Mouse (Mus musculus): ENCODE measurements around the gene Nr2f6. TPM values are rescaled to one million over a fixed set of nuclear protein-coding genes. Genes with fewer than 3 reads are reported as not detected.
A peak's percentile ranks its signal among the peaks of the same experiment; 100 is the strongest.

Gene Nr2f6
- total and polyA plus RNA-seq, 2 experiments from 2014 or later, result 26.0 to 63.9 TPM

- Histone ChIP-seq H3K9me3 (ENCODE audit: low read length) (no peaks in the 10 kb centered on the region), H3K27ac (ENCODE audit: low read depth, low read length) (no peak within 1 kb of the TSS)
- WGBS, result 17% methylated on average over 33 of the region's 33 CpGs
Observed at GRCm38 (mm10) chr8:71405401-71406098, 23.8 kb upstream of the Nr2f6 start, which contains the start of gene Ankle1. Gene Ankle1, plus strand, starts transcription at chr8:71406010.

DNA sequence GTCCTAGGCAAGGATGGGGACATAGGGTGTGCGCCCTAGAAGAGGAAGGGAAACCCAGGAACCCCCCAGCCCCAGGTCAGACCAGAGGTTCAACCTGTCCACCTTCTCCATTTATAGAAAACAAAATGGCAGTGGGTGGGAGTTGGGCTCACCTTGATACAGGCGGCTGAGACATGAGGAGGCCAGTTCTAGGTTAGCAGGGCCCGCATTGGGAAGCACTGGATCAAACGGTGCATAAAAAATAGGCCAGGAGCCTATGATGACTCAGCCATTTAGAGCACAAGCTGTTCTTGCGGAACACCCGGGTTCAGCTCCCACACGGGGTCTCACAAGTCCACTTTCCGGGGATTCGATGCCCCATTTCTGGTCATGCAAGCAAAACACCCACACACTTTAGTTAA, 23.2 kb upstream of the Nr2f6 start:
- Histone ChIP-seq H3K4me3 (ENCODE audit: low read depth, low read length) (no peak overlapping the region), H3K4me1 (ENCODE audit: insufficient read depth) (peaks cover 6% of the 10 kb centered on the region; the same call in 1 of the 2 replicates), H3K27ac (ENCODE audit: low read depth, low read length) (no peak overlapping the region), H3K27me3 (ENCODE audit: insufficient read depth, low read length) (no peaks in the 10 kb centered on the region), H3K36me3 (ENCODE audit: insufficient read depth) (peaks cover 3% of the 10 kb centered on the region), H3K9ac (no peak overlapping the region), H3K4me2 (ENCODE audit: low read depth) (no peak overlapping the region), H3K9me3 (ENCODE audit: low read length) (no peaks in the 10 kb centered on the region)
- 83% methylated on average over 9 of the region's 9 CpGs for WGBS
- ATAC-seq (no peak), DNase-seq (no peak)
- no peak for TF ChIP-seq CTCF (IDR thresholded peaks at IDR 0.05; ENCODE audit: low read depth)

More at GRCm38 (mm10) chr8:71405401-71406098, 23.8 kb upstream of the Nr2f6 start, which contains the start of gene Ankle1:
- peak within 1 kb of the TSS; percentile 33 for H3K9ac ChIP-seq
- H3K4me2 ChIP-seq (ENCODE audit: low read depth), result peak within 1 kb of the TSS; percentile 93
- TF ChIP-seq CTCF (IDR thresholded peaks at IDR 0.05; ENCODE audit: low read depth), result peak; percentile 81
- H3K36me3 ChIP-seq (ENCODE audit: insufficient read depth), result peaks cover 3% of the 10 kb centered on the region
- H3K4me3 ChIP-seq (ENCODE audit: low read depth, low read length), result peak within 1 kb of the TSS; percentile 37
- peaks cover 6% of the 10 kb centered on the region; the same call in 1 of the 2 replicates for H3K4me1 ChIP-seq (ENCODE audit: insufficient read depth)
- peak; percentile 94 for DNase-seq
- H3K27me3 ChIP-seq (ENCODE audit: insufficient read depth, low read length), result no peaks in the 10 kb centered on the region
- ATAC-seq, result peak; percentile 95

DNA sequence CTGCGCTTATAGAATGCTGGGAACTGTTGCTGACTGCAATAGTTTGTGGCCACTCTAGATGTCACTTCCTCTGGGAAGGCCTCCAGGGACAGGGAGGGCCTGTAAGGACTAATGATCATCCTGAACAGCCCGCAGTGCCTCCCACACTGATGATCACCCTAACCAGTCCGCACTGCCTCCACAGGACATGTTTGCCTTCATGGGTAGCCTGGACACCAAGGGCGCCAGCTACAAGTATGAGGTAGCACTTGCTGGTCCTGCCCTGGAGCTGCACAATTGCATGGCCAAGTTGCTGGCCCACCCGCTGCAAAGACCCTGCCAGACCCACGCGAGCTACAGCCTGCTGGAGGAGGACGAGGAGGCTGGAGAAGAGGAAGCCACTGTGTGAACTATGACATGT, 22.3 kb upstream of the Nr2f6 start:
- TF ChIP-seq CTCF (IDR thresholded peaks at IDR 0.05; ENCODE audit: low read depth), result no peak
- Histone ChIP-seq H3K9ac (no peak overlapping the region), H3K27ac (ENCODE audit: low read depth, low read length) (no peak overlapping the region), H3K27me3 (ENCODE audit: insufficient read depth, low read length) (no peaks in the 10 kb centered on the region), H3K9me3 (ENCODE audit: low read length) (no peaks in the 10 kb centered on the region), H3K4me3 (ENCODE audit: low read depth, low read length) (no peak overlapping the region), H3K4me2 (ENCODE audit: low read depth) (no peak overlapping the region), H3K36me3 (ENCODE audit: insufficient read depth) (peaks cover 3% of the 10 kb centered on the region), H3K4me1 (ENCODE audit: insufficient read depth) (peaks cover 6% of the 10 kb centered on the region; the same call in 1 of the 2 replicates)
- WGBS, result 95% methylated on average over 8 of the region's 8 CpGs
- no peak for DNase-seq
- no peak for ATAC-seq

- Histone ChIP-seq H3K4me2 (ENCODE audit: low read depth) (no peak overlapping the region), H3K36me3 (ENCODE audit: insufficient read depth) (peaks cover 9% of the 10 kb centered on the region), H3K4me1 (ENCODE audit: insufficient read depth) (peaks cover 6% of the 10 kb centered on the region; the same call in 1 of the 2 replicates), H3K4me3 (ENCODE audit: low read depth, low read length) (no peak overlapping the region), H3K27me3 (ENCODE audit: insufficient read depth, low read length) (no peaks in the 10 kb centered on the region), H3K9ac (no peak overlapping the region), H3K9me3 (ENCODE audit: low read length) (no peaks in the 10 kb centered on the region), H3K27ac (ENCODE audit: low read depth, low read length) (no peak overlapping the region)
- WGBS, result 89% methylated on average over 6 of the region's 6 CpGs
- ATAC-seq (no peak), DNase-seq (no peak)
- TF ChIP-seq CTCF (IDR thresholded peaks at IDR 0.05; ENCODE audit: low read depth), result no peak
Observed at GRCm38 (mm10) chr8:71403107-71403885, 21.5 kb upstream of the Nr2f6 start.

DNA sequence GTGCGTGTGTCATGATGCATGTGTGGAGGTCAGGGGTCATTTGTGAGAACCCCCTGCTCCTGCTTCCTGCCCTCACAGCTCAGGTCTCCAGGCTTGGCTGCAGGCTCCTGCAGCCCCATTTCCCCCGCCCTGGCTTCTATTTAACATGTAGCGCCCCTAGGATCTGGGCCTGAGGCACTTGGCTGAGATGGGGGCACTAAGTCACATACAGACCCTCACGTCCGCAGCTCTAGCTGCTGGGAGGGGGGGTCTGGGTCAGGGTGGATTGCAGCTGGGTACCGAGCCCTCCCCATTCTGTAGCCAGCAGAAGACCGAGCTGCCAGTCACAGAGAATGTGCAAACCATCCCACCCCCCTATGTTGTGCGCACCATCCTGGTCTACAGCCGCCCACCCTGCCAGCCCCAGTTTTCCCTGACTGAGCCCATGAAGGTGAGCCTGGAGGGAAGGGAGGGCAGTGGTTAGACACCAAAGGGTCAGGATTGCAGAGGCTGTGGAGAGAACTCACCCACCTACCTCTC, 20.7 kb upstream of the Nr2f6 start:
- Histone ChIP-seq H3K9me3 (ENCODE audit: low read length) (no peaks in the 10 kb centered on the region), H3K4me3 (ENCODE audit: low read depth, low read length) (no peak overlapping the region), H3K27ac (ENCODE audit: low read depth, low read length) (no peak overlapping the region), H3K36me3 (ENCODE audit: insufficient read depth) (peaks cover 10% of the 10 kb centered on the region), H3K4me1 (ENCODE audit: insufficient read depth) (peaks cover 9% of the 10 kb centered on the region), H3K27me3 (ENCODE audit: insufficient read depth, low read length) (no peaks in the 10 kb centered on the region), H3K9ac (no peak overlapping the region), H3K4me2 (ENCODE audit: low read depth) (no peak overlapping the region)
- no peak for DNase-seq
- TF ChIP-seq CTCF (IDR thresholded peaks at IDR 0.05; ENCODE audit: low read depth), result no peak
- 90% methylated on average over 9 of the region's 9 CpGs for WGBS
- no peak for ATAC-seq

- Histone ChIP-seq H3K36me3 (ENCODE audit: insufficient read depth) (peaks cover 10% of the 10 kb centered on the region), H3K4me2 (ENCODE audit: low read depth) (no peak overlapping the region), H3K9me3 (ENCODE audit: low read length) (no peaks in the 10 kb centered on the region), H3K9ac (no peak overlapping the region), H3K4me3 (ENCODE audit: low read depth, low read length) (no peak overlapping the region), H3K27me3 (ENCODE audit: insufficient read depth, low read length) (no peaks in the 10 kb centered on the region), H3K4me1 (ENCODE audit: insufficient read depth) (peaks cover 12% of the 10 kb centered on the region), H3K27ac (ENCODE audit: low read depth, low read length) (no peak overlapping the region)
- ATAC-seq (no peak), DNase-seq (no peak)
- TF ChIP-seq CTCF (IDR thresholded peaks at IDR 0.05; ENCODE audit: low read depth), result no peak
Observed at GRCm38 (mm10) chr8:71401454-71401853, 19.7 kb upstream of the Nr2f6 start.

GRCm38 (mm10) chr8:71400826-71401225, 19.1 kb upstream of the Nr2f6 start:
- Histone ChIP-seq H3K36me3 (ENCODE audit: insufficient read depth) (peaks cover 10% of the 10 kb centered on the region), H3K9me3 (ENCODE audit: low read length) (no peaks in the 10 kb centered on the region), H3K4me1 (ENCODE audit: insufficient read depth) (peaks cover 6% of the 10 kb centered on the region), H3K9ac (no peak overlapping the region), H3K4me2 (ENCODE audit: low read depth) (no peak overlapping the region), H3K27ac (ENCODE audit: low read depth, low read length) (no peak overlapping the region), H3K4me3 (ENCODE audit: low read depth, low read length) (no peak overlapping the region), H3K27me3 (ENCODE audit: insufficient read depth, low read length) (no peaks in the 10 kb centered on the region)
- no peak for TF ChIP-seq CTCF (IDR thresholded peaks at IDR 0.05; ENCODE audit: low read depth)
- WGBS, result 94% methylated on average over 2 of the region's 2 CpGs
- ATAC-seq (no peak), DNase-seq (no peak)

Data from forebrain, postnatal 0 days (tissue).